Mouse (Mus musculus) intestine, embryonic 15.5 days (tissue): ENCODE results near the gene Tmub1. TPM values are rescaled to one million over a fixed set of nuclear protein-coding genes. Genes with fewer than 3 reads are reported as not detected.

Experiments
- ATAC-seq: fragments of 200-750 bp; cut with Nextera tagmentation; 2 replicates; pipeline ENCODE4 v1.8.0; 2017; ENCODE audit warnings: moderate TSS enrichment, moderate library complexity
- H3K27ac ChIP-seq: fragments of 300-500 bp; sonication (generic); 2 replicates; pipeline ENCODE4 v1.5.1; 2015; ENCODE audit warnings: mild to moderate bottlenecking, inconsistent platforms
- H3K27me3 ChIP-seq: fragments of 300-500 bp; sonication (generic); replicated peaks from 2 replicates; pipeline ENCODE4 v1.6.1; 2015; ENCODE audit warnings: inconsistent platforms
- H3K36me3 ChIP-seq: fragments of 300-500 bp; sonication (generic); 2 replicates; pipeline ENCODE4 v1.6.1; 2015; ENCODE audit warnings: inconsistent platforms
- H3K4me1 ChIP-seq: fragments of 300-500 bp; sonication (generic); replicated peaks from 2 replicates; pipeline ENCODE4 v1.6.1; 2015; ENCODE audit warnings: inconsistent platforms
- H3K4me2 ChIP-seq: fragments of 300-500 bp; sonication (generic); replicated peaks from 2 replicates; pipeline ENCODE4 v1.6.1; 2015; ENCODE audit warnings: mild to moderate bottlenecking, inconsistent platforms
- H3K4me3 ChIP-seq: fragments of 300-500 bp; sonication (generic); replicated peaks from 2 replicates; pipeline ENCODE4 v1.5.1; 2015; ENCODE audit warnings: inconsistent platforms
- H3K9ac ChIP-seq: fragments of 300-500 bp; sonication (generic); 2 replicates; pipeline ENCODE4 v1.6.1; 2015; ENCODE audit warnings: inconsistent platforms
- H3K9me3 ChIP-seq: fragments of 300-500 bp; sonication (generic); 2 replicates; pipeline ENCODE4 v1.6.1; 2016; ENCODE audit warnings: inconsistent platforms
- WGBS: fragments of 180-500 bp; shearing (Covaris S2); methylation state at CpG from one replicate; pipeline ENCODE4 v1.1.7; 2015; 5-methylcytosine and 5-hydroxymethylcytosine counted together
- polyA plus RNA-seq: library from polyadenylated mRNA; unstranded; fragments of >200 nt; fragmentation: Nextera tagmentation; extraction: Ambion mirVana; gene quantifications from 2 replicates; pipeline ENCODE4 v1.2.1, GENCODE M21; 2015

The Tmub1 gene
- polyA plus RNA-seq, 1 experiment from 2014 or later, result 22.4 TPM

DNA sequence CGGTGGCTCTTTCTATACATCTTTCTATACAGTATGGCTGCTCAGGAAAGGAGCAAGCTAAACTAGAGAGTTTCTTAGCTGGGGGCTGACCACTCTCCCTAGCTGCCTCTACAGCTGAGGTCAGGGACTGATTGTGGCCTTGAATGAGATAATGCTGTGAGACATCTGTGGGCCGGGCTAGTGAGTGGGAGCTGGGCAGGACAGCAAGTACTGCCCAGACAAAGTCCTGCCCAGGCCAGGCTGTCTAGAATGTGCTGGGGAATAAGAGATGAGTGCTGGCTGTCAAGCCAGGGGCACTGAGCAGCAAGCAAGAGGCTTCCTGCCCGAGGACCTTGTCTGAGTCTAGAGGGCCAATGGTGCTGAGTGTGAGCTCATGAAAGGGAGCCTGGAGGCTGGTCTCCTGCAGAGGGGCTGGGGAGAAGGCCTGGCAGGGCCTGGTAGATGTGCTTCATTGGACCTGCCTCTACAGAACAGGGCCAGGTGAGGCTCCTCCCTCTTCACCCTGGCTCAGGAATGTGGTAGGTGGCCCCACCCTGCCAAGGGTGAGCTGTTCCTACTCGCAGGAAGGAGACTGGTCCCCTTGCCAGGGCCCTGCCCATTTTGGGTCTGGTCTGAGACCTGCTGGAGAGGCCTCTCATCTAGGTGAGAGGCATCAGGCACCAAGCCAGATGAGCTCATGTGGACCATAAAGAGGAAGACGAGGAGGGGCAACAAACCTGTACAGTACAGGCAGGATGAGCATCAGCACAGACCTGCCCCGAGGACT lies 28.0 kb upstream of the Tmub1 start:
- H3K36me3 ChIP-seq, result peaks cover 33% of the 10 kb centered on the region
- peaks cover 9% of the 10 kb centered on the region; the same call in 1 of the 2 replicates for H3K27me3 ChIP-seq
- ATAC-seq, result peak; percentile 46
- no peak overlapping the region for H3K27ac ChIP-seq
- peak overlapping the region; percentile 71 for H3K4me2 ChIP-seq
- no peaks in the 10 kb centered on the region for H3K9me3 ChIP-seq
- H3K4me3 ChIP-seq, result peak overlapping the region; percentile 47
- H3K9ac ChIP-seq, result peak overlapping the region; percentile 42; the same call in 1 of the 2 replicates
- peaks cover 35% of the 10 kb centered on the region for H3K4me1 ChIP-seq
- 63% methylated on average over 6 of the region's 6 CpGs for WGBS

DNA sequence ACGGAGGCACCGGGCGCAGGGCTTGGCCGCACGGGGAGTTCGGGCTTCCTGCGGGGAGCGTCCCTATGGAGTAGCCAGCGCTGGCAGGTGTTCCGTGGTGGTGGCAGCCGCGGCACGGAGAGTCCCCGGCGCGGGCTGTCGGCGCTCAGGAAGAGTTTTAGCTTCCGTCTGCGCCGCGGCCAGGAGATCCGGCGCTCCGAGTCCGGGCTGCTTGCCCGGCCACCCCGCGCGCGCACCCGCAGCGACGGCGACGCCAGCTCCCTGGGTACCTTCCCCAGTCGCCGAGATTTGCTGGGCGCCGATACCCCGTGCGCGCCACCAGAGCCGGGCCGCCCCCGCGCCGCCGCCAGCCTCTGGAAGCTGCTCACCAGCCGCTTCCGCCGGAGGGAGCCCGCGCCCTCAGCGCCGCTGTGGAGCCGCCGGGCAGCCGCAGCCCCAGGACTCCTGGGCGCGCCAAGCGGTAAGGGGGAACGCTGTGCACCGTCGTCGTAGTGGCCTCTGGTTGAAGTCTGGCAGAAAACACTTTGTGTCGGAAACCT lies 27.1 kb upstream of the Tmub1 start:
- 0 out of 2 replicates have a peak overlapping the region, but pooled peaks have one; percentile 27 for H3K27ac ChIP-seq
- 0 out of 2 replicates have a peak, but pooled peaks have one; percentile 22 for ATAC-seq

DNA sequence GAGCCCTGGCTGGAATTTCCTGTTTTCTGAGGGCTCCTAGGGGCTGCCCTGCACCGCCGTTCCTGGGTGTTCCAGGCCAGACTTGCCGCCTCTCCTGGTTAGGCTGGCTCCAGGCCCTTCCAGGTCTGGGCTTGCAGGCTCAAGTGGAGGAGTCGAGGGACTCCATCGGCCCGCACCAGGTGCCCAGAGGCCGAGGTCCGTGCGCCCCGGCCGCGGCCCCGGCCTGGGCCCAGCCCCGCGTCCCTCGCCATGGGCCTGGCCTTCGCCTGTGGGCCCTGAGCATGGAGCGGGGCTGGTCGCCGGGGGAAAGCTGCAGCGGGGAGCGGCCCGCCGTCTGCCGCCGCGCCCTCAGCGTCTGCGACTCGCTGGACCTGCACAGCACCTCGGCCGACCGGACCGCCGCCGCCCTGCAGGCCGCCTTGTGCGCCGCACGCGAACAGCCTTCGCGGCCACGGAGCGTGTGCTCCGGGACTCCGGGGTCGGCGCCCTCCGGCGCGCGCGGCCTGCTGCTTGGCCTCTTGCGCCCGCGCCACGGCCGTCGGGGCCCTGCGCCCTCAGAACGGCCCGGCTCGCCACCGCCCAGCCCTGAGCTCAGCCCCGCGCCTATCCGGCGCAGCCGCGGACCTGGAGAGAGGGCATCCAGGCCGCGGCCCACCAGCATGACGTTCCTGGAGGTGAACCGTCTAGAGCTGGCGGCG lies 26.5 kb upstream of the Tmub1 start:
- H3K36me3 ChIP-seq, result peaks cover 22% of the 10 kb centered on the region
- H3K9ac ChIP-seq, result peak overlapping the region; percentile 42
- H3K4me1 ChIP-seq, result peaks cover 35% of the 10 kb centered on the region
- peak; percentile 42 for ATAC-seq
- peaks cover 9% of the 10 kb centered on the region; the same call in 1 of the 2 replicates for H3K27me3 ChIP-seq
- 0 out of 2 replicates have a peak overlapping the region, but pooled peaks have one; percentile 27 for H3K27ac ChIP-seq
- WGBS, result 8% methylated on average over 77 of the region's 77 CpGs
- H3K9me3 ChIP-seq, result no peaks in the 10 kb centered on the region
- peak overlapping the region; percentile 71 for H3K4me2 ChIP-seq
- peak overlapping the region; percentile 47 for H3K4me3 ChIP-seq

More for the DNA sequence above, 27.1 kb upstream of the Tmub1 start:
- Histone ChIP-seq H3K4me3 (peak overlapping the region; percentile 47), H3K9me3 (no peaks in the 10 kb centered on the region), H3K4me2 (peak overlapping the region; percentile 71), H3K4me1 (peaks cover 35% of the 10 kb centered on the region), H3K9ac (peak overlapping the region; percentile 42), H3K36me3 (peaks cover 25% of the 10 kb centered on the region), H3K27me3 (peaks cover 9% of the 10 kb centered on the region; the same call in 1 of the 2 replicates)
- 4% methylated on average over 67 of the region's 67 CpGs for WGBS

DNA sequence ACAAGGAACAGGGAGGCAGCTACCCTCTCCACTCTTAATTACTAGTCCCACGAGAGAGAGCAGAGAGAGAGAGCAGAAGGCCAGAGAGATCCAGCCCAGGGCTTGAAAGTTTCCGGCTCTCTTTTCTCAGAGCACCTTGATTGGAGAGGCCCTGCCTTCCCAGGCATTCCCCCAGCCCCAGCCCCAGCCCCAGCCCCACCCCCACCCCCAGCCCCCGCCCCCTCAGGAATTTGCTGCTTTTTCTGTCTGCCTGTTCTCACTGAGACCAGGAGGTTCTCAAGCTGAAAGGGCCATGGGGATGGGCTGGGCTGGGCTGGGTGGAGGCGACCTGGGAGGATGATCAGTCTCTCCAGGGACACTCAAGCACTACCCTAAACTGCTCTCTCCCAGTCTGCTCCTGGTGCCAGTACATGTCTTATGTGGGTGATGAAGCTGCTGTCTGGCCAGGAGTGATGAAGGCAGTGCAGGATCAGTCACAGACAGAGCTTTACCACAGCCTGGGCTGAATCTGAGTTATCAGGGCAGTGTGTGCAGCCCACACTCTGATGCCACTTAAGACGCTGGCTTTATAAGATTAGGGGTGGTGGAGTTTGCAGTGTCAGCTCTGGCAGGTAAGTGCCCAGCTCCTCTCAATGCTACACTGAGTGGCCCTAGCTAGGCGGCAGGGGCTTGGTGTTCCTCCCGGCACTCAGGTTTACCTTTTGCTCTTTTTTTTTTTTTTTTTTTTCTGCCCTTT lies 25.4 kb upstream of the Tmub1 start:
- H3K36me3 ChIP-seq, result peaks cover 13% of the 10 kb centered on the region
- 0 out of 2 replicates have a peak overlapping the region, but pooled peaks have one; percentile 15 for H3K4me2 ChIP-seq
- no peak overlapping the region for H3K9ac ChIP-seq
- no peak overlapping the region for H3K4me3 ChIP-seq
- H3K27ac ChIP-seq, result no peak overlapping the region
- peak; percentile 13 for ATAC-seq
- H3K9me3 ChIP-seq, result no peaks in the 10 kb centered on the region
- peaks cover 35% of the 10 kb centered on the region for H3K4me1 ChIP-seq
- H3K27me3 ChIP-seq, result peaks cover 9% of the 10 kb centered on the region; the same call in 1 of the 2 replicates
- WGBS, result 34% methylated on average over 7 of the region's 7 CpGs

DNA sequence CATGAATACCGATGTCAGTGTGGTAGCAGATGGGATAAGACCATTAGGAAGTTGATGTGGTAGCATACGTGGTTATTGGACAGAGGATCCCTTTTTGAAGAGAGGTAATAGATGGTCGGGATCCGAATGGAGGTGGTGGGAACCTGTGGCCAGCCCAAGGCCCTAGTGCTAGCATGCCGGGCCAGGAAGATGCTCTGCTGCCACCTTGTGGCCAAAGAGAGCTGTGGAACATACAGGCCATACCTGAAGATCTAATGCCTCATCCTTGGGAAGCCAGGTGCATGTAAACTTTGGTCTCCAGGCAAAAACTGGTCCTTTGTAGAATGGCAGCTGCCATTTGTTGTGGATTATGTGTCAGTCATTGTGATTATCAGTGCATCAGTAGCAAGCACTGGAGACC lies 22.9 kb upstream of the Tmub1 start:
- no peak overlapping the region for H3K27ac ChIP-seq
- H3K9me3 ChIP-seq, result no peaks in the 10 kb centered on the region
- no peaks in the 10 kb centered on the region for H3K36me3 ChIP-seq
- H3K4me3 ChIP-seq, result no peak overlapping the region
- H3K27me3 ChIP-seq, result peaks cover 9% of the 10 kb centered on the region; the same call in 1 of the 2 replicates
- H3K4me2 ChIP-seq, result no peak overlapping the region
- H3K9ac ChIP-seq, result no peak overlapping the region
- H3K4me1 ChIP-seq, result peaks cover 32% of the 10 kb centered on the region
- 10% methylated on average over 5 of the region's 5 CpGs for WGBS
- peak; percentile 48 for ATAC-seq

DNA sequence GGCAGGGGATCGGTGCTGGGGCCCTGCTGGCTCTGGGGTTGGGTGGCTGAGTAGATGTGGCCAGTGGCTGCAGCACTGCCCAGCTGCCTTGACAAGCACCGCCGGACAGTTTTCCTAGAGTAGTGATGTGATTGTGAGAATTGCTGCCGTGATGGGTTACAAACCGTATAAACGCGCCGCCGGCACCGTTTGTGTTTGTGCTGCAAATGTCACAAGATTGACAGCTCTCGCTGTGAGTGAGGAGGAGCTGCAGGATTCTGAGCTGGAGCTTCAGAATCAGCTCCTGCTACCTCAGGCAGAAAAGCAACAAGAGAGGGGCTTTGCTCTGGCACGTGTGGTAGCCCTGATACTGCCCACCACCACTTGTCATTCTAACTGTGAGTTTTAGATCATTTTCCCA lies 19.1 kb upstream of the Tmub1 start:
- H3K4me1 ChIP-seq, result 0 out of 2 replicates have a peak, but pooled peaks cover 6% of the 10 kb centered on the region
- no peak overlapping the region for H3K4me2 ChIP-seq
- H3K9me3 ChIP-seq, result no peaks in the 10 kb centered on the region
- no peak overlapping the region for H3K9ac ChIP-seq
- whole genome bisulfite sequencing, result 70% methylated on average over 12 of the region's 12 CpGs
- H3K27ac ChIP-seq, result no peak overlapping the region
- no peak for ATAC-seq
- no peaks in the 10 kb centered on the region for H3K36me3 ChIP-seq
- H3K4me3 ChIP-seq, result no peak overlapping the region
- H3K27me3 ChIP-seq, result no peaks in the 10 kb centered on the region

DNA sequence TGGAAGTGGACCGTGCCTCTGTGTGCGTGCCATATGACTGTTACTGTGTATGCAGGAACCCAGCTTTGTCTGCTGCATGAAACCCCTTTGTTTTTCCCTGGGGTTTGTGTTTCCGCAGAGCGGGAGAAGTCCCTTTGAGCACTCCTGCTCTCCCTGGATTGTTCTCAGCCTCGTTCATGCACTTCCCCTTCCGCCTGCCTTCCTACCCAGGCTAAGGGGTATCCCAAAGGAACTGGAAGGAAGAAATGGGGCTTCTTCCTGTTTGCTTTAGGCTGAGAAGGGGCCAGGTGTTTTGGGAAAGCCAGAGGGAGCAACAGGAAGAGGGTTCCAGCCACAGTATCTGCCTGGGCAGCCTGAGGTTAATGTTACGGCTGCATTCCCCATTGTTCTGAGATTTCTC lies 8.0 kb upstream of the Tmub1 start:
- no peaks in the 10 kb centered on the region for H3K9me3 ChIP-seq
- H3K36me3 ChIP-seq, result no peaks in the 10 kb centered on the region; the same call in 1 of the 2 replicates
- ATAC-seq, result no peak
- no peak overlapping the region for H3K4me3 ChIP-seq
- 0 out of 2 replicates have a peak overlapping the region, but pooled peaks have one; percentile 25 for H3K4me2 ChIP-seq
- peak overlapping the region; percentile 49; the same call in 1 of the 2 replicates for H3K27ac ChIP-seq
- no peaks in the 10 kb centered on the region for H3K27me3 ChIP-seq
- peaks cover 34% of the 10 kb centered on the region for H3K4me1 ChIP-seq
- 62% methylated on average over 7 of the region's 7 CpGs for WGBS
- 0 out of 2 replicates have a peak overlapping the region, but pooled peaks have one; percentile 11 for H3K9ac ChIP-seq

DNA sequence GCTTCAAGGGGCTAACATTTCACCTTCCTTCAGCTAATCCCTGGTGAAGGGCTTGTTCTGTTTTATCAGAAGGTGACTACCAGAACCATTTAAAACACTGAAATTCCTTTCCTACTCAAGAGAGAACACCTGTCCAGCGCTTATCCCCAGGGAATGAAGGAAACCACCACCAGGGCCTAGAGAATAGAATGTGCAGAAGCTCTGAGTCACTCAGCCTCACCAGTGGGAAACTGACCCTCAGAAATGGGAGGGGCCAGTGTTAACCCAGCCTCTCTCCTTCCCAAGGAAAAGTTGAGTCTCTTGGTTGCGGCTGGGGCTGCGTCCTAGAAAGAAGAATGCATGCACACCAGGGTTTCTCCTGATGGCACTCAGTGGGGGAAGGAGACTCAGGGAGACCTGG lies 7.4 kb upstream of the Tmub1 start:
- H3K9me3 ChIP-seq, result no peaks in the 10 kb centered on the region
- H3K4me2 ChIP-seq, result 0 out of 2 replicates have a peak overlapping the region, but pooled peaks have one; percentile 25
- H3K4me3 ChIP-seq, result no peak overlapping the region
- ATAC-seq, result no peak
- peak overlapping the region; percentile 49; the same call in 1 of the 2 replicates for H3K27ac ChIP-seq
- H3K9ac ChIP-seq, result 0 out of 2 replicates have a peak overlapping the region, but pooled peaks have one; percentile 11
- 67% methylated on average over 3 of the region's 3 CpGs for WGBS
- H3K36me3 ChIP-seq, result no peaks in the 10 kb centered on the region; the same call in 1 of the 2 replicates
- peaks cover 34% of the 10 kb centered on the region for H3K4me1 ChIP-seq
- no peaks in the 10 kb centered on the region for H3K27me3 ChIP-seq

DNA sequence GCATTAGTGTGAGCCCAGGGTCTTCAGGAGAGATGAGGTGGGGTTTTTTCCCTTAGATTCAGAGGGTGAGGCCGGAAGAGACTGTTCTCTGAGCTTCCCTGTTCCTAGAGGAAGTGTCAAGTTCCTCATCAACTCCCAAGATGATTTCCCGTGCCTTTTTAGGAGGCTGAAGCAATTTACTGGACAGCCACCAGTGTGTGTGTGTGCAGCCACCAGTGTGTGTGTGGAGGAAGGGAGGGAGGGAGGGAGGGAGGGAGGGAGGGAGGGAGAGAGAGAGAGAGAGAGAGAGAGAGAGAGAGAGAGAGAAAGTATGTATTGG lies 6.3 kb upstream of the Tmub1 start:
- no peak overlapping the region for H3K27ac ChIP-seq

DNA sequence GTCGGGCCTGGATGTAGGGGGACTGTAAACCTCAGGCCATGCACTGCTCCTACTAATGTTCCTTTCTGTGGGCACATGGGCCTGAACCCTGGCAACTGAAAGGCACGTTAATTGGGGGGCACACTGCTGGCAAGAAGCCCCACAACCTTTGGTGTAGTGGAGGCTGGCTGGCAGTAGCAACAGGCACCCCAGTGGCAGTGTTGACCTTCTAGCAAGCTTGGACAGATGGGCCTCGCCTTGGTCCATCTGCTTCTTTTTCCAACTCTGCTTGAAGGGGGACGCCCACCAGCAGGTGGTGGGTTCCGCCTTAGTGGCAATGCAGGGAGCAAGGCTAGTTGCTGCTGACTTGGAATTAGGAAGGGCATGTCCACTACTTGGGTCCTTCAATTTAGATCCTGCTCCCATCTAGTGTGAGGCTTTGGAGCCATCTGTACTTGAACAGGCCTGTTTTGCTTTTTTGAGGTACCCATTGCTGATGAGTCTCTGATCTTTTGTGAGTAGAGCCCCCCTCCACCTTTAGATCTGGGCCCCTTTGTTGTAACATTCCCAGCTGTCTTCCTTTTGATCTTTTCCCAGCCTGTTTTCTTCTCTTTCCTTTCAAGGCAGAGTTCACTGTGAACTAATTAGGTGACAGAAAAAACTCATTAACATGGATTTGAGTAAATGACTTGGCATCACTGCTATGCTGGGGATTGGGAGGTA lies 5.8 kb upstream of the Tmub1 start:
- 22% methylated on average over 5 of the region's 5 CpGs for WGBS
- H3K4me1 ChIP-seq, result peaks cover 34% of the 10 kb centered on the region
- H3K36me3 ChIP-seq, result no peaks in the 10 kb centered on the region; the same call in 1 of the 2 replicates
- no peaks in the 10 kb centered on the region for H3K9me3 ChIP-seq
- peak overlapping the region; percentile 89 for H3K4me2 ChIP-seq
- peak overlapping the region; percentile 91; the same call in 1 of the 2 replicates for H3K27ac ChIP-seq
- peak overlapping the region; percentile 87 for H3K9ac ChIP-seq
- no peaks in the 10 kb centered on the region for H3K27me3 ChIP-seq
- no peak for ATAC-seq
- peak overlapping the region; percentile 85 for H3K4me3 ChIP-seq

More for the DNA sequence above, 6.3 kb upstream of the Tmub1 start:
- 20% methylated on average over 2 of the region's 2 CpGs for WGBS
- Histone ChIP-seq H3K4me3 (peak overlapping the region; percentile 85), H3K9me3 (no peaks in the 10 kb centered on the region), H3K9ac (0 out of 2 replicates have a peak overlapping the region, but pooled peaks have one; percentile 87), H3K4me1 (peaks cover 34% of the 10 kb centered on the region), H3K27me3 (no peaks in the 10 kb centered on the region), H3K36me3 (no peaks in the 10 kb centered on the region; the same call in 1 of the 2 replicates), H3K4me2 (peak overlapping the region; percentile 89)
- no peak for ATAC-seq

DNA sequence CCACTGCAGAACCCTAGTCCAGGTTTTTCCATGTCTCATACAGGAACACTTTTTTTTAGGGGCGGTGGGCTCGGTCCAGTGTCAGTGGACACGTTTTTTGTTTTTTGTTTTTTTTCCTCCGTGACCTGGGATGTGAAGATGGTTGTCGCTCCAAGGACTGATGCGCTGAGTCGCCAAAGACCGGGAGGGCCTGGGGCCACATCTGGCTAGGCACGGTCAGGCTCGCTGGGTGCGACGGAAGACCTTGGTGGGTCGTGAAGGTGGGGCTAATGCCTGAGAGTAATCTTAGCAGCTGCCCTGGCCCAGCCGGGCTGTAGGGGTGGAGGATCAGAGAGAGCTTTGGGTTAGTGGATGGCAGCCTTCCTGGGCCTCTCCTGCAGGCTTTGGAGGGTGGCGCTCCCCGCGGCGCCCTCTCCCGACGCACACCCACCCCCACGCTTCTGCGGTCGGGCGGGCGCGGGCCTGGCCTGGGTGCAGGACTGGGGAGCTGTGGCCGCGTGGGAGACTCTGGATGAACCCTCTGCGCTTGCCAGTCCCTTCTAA lies 5.1 kb upstream of the Tmub1 start:
- no peaks in the 10 kb centered on the region for H3K9me3 ChIP-seq
- under 1% methylated on average over 29 of the region's 29 CpGs for WGBS
- no peaks in the 10 kb centered on the region; the same call in 1 of the 2 replicates for H3K36me3 ChIP-seq
- H3K4me1 ChIP-seq, result peaks cover 39% of the 10 kb centered on the region
- H3K4me3 ChIP-seq, result peak overlapping the region; percentile 85
- peak overlapping the region; percentile 91 for H3K27ac ChIP-seq
- peak overlapping the region; percentile 87 for H3K9ac ChIP-seq
- peak; percentile 8; the same call in 1 of the 2 replicates for ATAC-seq
- peak overlapping the region; percentile 89 for H3K4me2 ChIP-seq
- no peaks in the 10 kb centered on the region for H3K27me3 ChIP-seq
